Mouse (Mus musculus): ENCODE data around the gene Plbd2. TPM values are rescaled to one million over a fixed set of nuclear protein-coding genes. Genes with fewer than 3 reads are reported as not detected.

Plbd2 gene
- 43.5 and 54.4 TPM in 2 replicates for polyA plus RNA-seq (2015; fragmentation: Nextera tagmentation; extraction: Ambion mirVana)

DNA sequence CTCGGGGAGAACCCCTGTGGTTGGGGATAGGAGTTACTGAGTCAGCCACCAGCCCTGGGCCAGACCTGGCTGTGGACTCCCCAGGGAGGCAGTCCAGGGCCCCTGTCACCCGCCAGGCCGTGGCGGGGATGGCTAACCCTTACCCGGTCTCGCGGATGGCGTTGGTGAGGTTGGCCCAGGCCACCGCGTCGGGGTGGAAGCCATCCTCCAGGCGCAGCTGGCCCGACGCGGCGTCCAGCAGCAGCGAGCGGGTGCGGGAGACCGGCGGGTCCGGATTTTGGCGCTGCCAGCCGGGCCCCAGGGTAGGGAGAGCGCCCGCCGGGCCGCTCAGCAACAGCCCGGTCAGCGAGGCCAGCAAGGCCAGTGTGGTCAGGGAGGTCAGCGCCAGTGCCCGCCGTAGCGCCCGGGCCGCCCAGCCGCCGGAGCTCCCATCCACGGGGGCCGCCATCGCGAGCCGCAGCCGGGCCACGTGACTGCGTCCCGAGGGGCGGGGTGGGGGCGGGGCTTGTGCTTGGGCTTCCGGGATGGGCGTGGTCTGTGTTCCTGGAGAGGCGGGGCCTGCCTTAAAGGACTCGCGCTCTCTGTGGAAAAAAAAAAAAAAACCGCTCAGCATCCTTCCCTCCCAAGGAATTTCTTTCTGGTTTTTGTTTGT lies at the start of gene Plbd2:
TSS of gene Plbd2 (minus strand) at position 482 of the 652 bp plus-strand sequence.
- H3K4me3 ChIP-seq = peak within 1 kb of the TSS; percentile 75
- under 1% methylated on average over 54 of the region's 55 CpGs for WGBS
- H3K36me3 ChIP-seq = peaks cover 5% of the 10 kb centered on the region
- peak within 1 kb of the TSS; percentile 94 for H3K4me2 ChIP-seq
- ATAC-seq (ENCODE audit: insufficient number of reproducible peaks, insufficient read depth, low FRiP score, low TSS enrichment, low read depth) = peak; percentile 65
- no peaks in the 10 kb centered on the region for H3K9me3 ChIP-seq
- no peak within 1 kb of the TSS for H3K27ac ChIP-seq
- H3K27me3 ChIP-seq = no peaks in the 10 kb centered on the region
- H3K4me1 ChIP-seq = peaks cover 22% of the 10 kb centered on the region
- H3K9ac ChIP-seq = peak within 1 kb of the TSS; percentile 88

DNA sequence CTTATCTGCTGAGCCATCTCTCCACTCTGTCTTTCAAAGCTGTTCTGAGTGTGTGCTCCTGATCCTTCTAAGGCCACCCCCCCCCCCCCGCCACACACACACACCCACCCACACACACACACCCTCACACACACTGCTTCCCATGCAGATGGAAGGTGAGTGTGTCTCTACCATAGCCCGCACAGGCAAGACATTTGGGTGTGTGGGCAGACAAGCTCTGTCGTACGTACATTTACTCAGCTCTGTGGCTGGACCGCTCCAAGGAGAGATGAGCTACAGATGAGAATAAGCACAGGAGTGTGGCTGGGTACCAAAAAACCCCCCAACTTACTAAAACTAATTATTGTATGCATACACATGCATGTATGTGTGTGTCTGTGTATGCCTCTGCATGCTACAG lies 47.2 kb upstream of the Plbd2 start:
- Histone ChIP-seq H3K27ac (no peak overlapping the region), H3K4me1 (0 out of 2 replicates have a peak, but pooled peaks cover 5% of the 10 kb centered on the region), H3K9ac (no peak overlapping the region), H3K27me3 (no peaks in the 10 kb centered on the region), H3K36me3 (peaks cover 75% of the 10 kb centered on the region), H3K4me2 (no peak overlapping the region), H3K9me3 (no peaks in the 10 kb centered on the region), H3K4me3 (no peak overlapping the region)
- ATAC-seq (ENCODE audit: insufficient number of reproducible peaks, insufficient read depth, low FRiP score, low TSS enrichment, low read depth) = no peak
- WGBS = 91% methylated on average over 5 of the region's 5 CpGs

DNA sequence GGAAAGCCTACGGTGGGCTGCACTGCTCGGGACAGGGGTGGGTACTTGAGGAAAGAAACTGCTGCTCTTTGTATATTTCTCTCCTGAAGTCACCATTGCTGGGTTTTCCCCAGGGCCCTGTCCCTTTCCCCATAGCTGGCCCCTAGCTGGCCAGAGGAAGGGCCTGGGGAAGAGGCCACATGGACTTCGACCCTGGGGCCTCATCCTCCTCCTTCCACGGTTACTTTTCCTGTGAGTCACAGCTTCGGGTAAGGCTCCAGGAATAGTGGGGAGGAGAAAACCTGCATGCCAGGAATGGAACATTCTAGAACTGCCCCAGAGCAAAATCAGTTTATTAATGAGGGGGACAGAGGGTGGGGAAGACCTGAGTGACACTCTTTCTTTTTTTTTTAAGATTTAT lies 46.7 kb upstream of the Plbd2 start:
- 0 out of 2 replicates have a peak, but pooled peaks cover 5% of the 10 kb centered on the region for H3K4me1 ChIP-seq
- H3K27me3 ChIP-seq = no peaks in the 10 kb centered on the region
- H3K9me3 ChIP-seq = no peaks in the 10 kb centered on the region
- no peak overlapping the region for H3K27ac ChIP-seq
- peaks cover 69% of the 10 kb centered on the region for H3K36me3 ChIP-seq
- no peak overlapping the region for H3K4me3 ChIP-seq
- no peak overlapping the region for H3K9ac ChIP-seq
- H3K4me2 ChIP-seq = no peak overlapping the region
- 77% methylated on average over 5 of the region's 5 CpGs for WGBS
- ATAC-seq (ENCODE audit: insufficient number of reproducible peaks, insufficient read depth, low FRiP score, low TSS enrichment, low read depth) = no peak

DNA sequence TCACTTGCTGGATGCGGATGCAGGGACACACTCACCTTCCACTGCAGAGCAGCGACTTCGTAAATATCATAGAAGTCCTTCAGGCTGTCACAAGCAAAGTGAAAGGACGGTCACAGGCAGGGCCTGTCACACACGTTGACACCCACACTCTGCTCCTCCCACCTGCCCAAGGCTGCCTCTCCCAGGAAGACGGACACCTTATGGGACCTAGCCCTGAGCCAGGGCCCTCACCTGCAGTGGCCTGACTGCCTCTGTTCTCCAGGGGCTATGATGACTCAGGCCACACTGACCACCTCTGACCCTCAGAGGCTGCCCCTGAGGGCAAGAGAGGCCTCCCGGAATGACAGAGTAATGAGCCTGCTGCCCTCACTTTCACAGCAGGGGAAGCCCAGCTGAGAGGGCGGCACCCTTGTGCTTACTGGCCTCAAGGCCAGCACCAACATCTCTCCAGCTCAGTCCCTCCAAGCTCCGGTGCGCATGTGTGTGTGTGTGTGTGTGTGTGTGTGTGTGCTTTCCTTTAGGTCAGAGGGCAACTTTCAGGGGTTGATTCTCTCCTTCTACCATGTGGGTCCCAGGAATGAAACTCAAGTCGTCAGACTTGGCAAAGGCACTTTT lies 44.9 kb upstream of the Plbd2 start:
- H3K36me3 ChIP-seq = peaks cover 69% of the 10 kb centered on the region
- H3K9me3 ChIP-seq = no peaks in the 10 kb centered on the region
- H3K27ac ChIP-seq = no peak overlapping the region
- WGBS = 54% methylated on average over 11 of the region's 11 CpGs
- H3K4me2 ChIP-seq = no peak overlapping the region
- H3K4me3 ChIP-seq = no peak overlapping the region
- H3K27me3 ChIP-seq = no peaks in the 10 kb centered on the region
- no peak for ATAC-seq (ENCODE audit: insufficient number of reproducible peaks, insufficient read depth, low FRiP score, low TSS enrichment, low read depth)
- 0 out of 2 replicates have a peak, but pooled peaks cover 5% of the 10 kb centered on the region for H3K4me1 ChIP-seq
- no peak overlapping the region for H3K9ac ChIP-seq

DNA sequence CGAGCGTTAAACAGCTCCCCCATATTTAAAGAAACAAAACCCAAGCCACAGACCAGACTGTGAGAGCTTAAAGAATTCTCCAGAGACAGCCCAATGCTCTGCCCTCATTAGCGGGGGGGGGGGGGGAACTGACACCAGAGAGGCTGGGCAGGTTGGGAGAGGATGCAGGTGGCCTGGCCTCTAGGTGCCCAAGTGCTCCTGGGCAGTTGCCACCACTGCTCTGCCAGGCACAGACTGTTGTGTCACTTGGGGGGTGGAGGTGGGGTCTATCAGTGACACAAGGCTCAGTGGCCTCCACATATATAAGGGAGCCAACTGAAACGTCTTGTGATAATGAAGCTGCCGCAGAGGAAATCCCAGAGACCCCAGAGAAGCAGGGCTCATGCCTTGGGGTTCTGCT lies 33.2 kb upstream of the Plbd2 start:
- peak overlapping the region; percentile 75; the same call in 1 of the 2 replicates for H3K27ac ChIP-seq
- no peak for ATAC-seq (ENCODE audit: insufficient number of reproducible peaks, insufficient read depth, low FRiP score, low TSS enrichment, low read depth)

DNA sequence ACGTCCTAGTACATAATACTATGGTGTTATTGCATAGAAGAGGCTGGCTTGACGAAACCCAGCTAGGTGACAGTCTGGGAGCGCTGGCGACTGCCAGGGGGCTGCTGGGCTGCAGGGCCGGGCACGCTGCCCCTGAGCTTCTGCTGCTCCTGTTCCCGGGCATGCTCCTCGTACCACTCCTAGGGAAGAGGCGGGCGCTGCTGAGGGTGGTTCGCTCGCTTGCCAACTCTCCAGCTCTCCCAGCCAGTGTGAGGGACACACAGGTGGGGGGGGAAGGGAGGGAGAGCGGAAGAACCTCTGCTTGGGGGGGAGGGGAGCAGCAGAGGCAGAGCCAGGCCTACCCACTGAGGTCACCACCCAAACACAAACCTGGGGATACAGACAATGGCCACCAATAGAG lies 32.6 kb upstream of the Plbd2 start:
- Histone ChIP-seq H3K27ac (peak overlapping the region; percentile 75), H3K4me2 (no peak overlapping the region), H3K27me3 (no peaks in the 10 kb centered on the region), H3K9me3 (no peaks in the 10 kb centered on the region), H3K4me3 (no peak overlapping the region), H3K4me1 (peaks cover 35% of the 10 kb centered on the region), H3K36me3 (peaks cover 48% of the 10 kb centered on the region), H3K9ac (0 out of 2 replicates have a peak overlapping the region, but pooled peaks have one; percentile 32)
- 65% methylated on average over 13 of the region's 13 CpGs for WGBS
- no peak for ATAC-seq (ENCODE audit: insufficient number of reproducible peaks, insufficient read depth, low FRiP score, low TSS enrichment, low read depth)

More for the DNA sequence above, 33.2 kb upstream of the Plbd2 start:
- Histone ChIP-seq H3K4me2 (no peak overlapping the region), H3K4me3 (no peak overlapping the region), H3K4me1 (peaks cover 35% of the 10 kb centered on the region), H3K36me3 (peaks cover 52% of the 10 kb centered on the region), H3K9me3 (no peaks in the 10 kb centered on the region), H3K9ac (0 out of 2 replicates have a peak overlapping the region, but pooled peaks have one; percentile 32), H3K27me3 (no peaks in the 10 kb centered on the region)
- WGBS = 61% methylated on average over 5 of the region's 5 CpGs

DNA sequence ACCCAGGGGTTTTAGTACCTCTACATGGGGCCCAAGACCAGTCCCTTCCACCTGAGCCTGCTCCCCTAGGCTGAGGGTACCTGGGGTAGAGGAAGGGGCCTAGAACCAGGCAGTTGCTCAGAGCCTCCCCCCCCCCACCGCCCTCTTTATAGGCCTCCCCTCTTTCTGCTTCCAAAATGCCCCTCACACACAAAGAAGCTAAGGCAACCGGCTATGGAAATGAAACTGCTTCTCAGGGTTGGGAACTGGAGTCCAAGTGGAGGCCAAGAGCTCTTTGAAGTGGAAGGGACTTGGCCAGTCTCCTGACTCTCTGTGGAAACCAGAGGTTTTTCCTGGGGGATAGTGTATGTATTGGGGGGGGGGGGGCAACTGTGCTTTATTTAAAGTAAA lies 31.3 kb upstream of the Plbd2 start:
- Histone ChIP-seq H3K9ac (0 out of 2 replicates have a peak overlapping the region, but pooled peaks have one; percentile 36), H3K36me3 (peaks cover 34% of the 10 kb centered on the region), H3K4me3 (no peak overlapping the region), H3K4me2 (no peak overlapping the region), H3K9me3 (no peaks in the 10 kb centered on the region), H3K27ac (peak overlapping the region; percentile 77), H3K27me3 (no peaks in the 10 kb centered on the region), H3K4me1 (peaks cover 35% of the 10 kb centered on the region)
- 41% methylated on average over 2 of the region's 2 CpGs for WGBS
- 0 out of 2 replicates have a peak, but pooled peaks have one; percentile 10 for ATAC-seq (ENCODE audit: insufficient number of reproducible peaks, insufficient read depth, low FRiP score, low TSS enrichment, low read depth)

DNA sequence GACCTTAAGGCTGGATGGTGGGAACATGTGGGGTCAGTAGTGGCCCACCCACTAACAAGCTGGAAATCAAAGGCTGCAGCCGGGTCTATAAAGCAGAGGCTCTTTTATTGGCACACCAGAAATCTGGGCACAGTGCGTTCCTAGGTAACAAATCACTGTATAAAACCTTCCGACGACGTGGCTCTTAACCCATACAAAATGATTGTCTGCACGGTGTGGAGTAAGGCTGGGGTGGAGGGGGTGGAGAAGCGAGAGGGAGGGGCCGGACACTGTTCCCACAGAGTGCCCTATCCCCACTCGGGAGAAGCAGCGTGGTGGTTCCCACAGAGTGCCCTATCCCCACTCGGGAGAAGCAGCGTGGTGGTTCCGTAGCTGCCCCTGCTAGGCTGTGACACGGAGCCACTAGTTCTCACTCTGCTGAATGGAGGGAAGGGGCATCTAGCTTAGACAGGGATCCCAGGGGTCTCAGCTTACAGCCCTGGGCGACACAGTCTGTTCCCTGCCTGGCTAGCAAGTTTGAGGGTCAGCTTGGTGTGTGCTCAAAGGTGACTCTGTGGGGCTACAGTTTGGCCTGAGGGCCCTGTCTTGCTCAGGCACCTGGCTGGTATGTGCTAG lies 30.8 kb upstream of the Plbd2 start:
- Histone ChIP-seq H3K27me3 (no peaks in the 10 kb centered on the region), H3K4me1 (peaks cover 35% of the 10 kb centered on the region), H3K27ac (peak overlapping the region; percentile 77), H3K36me3 (peaks cover 29% of the 10 kb centered on the region), H3K4me2 (no peak overlapping the region), H3K9me3 (no peaks in the 10 kb centered on the region), H3K9ac (peak overlapping the region; percentile 36; the same call in 1 of the 2 replicates), H3K4me3 (no peak overlapping the region)
- ATAC-seq (ENCODE audit: insufficient number of reproducible peaks, insufficient read depth, low FRiP score, low TSS enrichment, low read depth) = 0 out of 2 replicates have a peak, but pooled peaks have one; percentile 1
- WGBS = 57% methylated on average over 15 of the region's 15 CpGs

DNA sequence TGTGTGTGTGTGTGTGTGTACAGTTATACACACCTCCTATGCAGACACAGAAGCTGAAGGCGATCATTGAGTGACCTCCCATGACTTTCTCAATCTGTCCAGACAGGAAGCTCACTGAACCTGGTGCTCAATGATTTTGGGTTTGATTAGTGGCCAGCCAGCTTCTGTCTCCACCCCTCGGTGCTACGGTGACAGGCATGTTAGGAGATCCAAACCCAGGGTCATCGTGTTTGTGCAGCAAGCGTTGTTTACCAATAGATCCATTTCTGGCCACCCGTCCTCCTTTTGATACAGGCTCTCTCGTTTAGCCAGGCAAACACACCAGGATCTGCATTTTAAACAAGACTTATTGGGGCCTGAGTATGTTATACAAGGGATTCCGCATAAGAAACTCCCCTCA lies 28.2 kb upstream of the Plbd2 start:
- H3K9me3 ChIP-seq = no peaks in the 10 kb centered on the region
- H3K9ac ChIP-seq = no peak overlapping the region
- ATAC-seq (ENCODE audit: insufficient number of reproducible peaks, insufficient read depth, low FRiP score, low TSS enrichment, low read depth) = no peak
- peaks cover 35% of the 10 kb centered on the region for H3K4me1 ChIP-seq
- 84% methylated on average over 8 of the region's 8 CpGs for WGBS
- no peak overlapping the region for H3K4me3 ChIP-seq
- no peaks in the 10 kb centered on the region for H3K27me3 ChIP-seq
- H3K4me2 ChIP-seq = no peak overlapping the region
- H3K27ac ChIP-seq = no peak overlapping the region
- H3K36me3 ChIP-seq = peaks cover 11% of the 10 kb centered on the region

DNA sequence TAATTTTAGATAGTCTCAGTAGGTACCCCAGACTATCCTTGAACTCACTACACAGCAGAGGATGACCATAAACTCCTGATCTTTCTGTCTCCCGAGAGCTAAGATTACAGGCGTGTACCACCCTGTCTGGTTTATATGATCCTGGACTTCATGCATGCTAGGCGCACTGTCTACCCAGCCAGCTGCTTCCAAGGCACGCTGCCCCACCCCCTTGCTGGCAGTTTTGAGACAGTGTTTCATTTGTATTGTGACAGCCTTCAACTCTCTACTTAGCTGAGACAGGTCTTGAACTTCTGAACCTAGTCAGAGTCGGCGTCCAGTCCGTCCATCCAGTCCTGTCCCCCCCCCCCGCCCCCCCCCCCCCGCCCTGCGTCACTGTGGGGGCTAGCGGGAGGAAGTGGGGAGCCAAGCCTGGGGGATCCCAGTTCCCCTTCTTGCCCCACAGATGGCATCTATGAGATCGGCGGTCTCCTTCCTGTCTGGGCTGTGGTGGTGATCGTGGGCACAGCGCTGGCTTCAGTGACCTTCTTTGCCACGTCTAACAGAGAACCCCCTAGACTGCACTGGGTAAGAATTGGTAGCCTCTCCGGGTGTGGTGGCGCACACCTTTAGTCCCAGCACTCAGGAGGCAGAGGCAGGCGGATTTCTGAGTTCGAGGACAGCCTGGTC lies 24.0 kb upstream of the Plbd2 start:
- no peaks in the 10 kb centered on the region for H3K4me1 ChIP-seq
- no peak overlapping the region for H3K4me3 ChIP-seq
- H3K36me3 ChIP-seq = peaks cover 10% of the 10 kb centered on the region
- H3K9ac ChIP-seq = no peak overlapping the region
- no peaks in the 10 kb centered on the region for H3K9me3 ChIP-seq
- 80% methylated on average over 18 of the region's 20 CpGs for WGBS
- ATAC-seq (ENCODE audit: insufficient number of reproducible peaks, insufficient read depth, low FRiP score, low TSS enrichment, low read depth) = no peak
- H3K27ac ChIP-seq = no peak overlapping the region
- no peak overlapping the region for H3K4me2 ChIP-seq
- no peaks in the 10 kb centered on the region for H3K27me3 ChIP-seq

DNA sequence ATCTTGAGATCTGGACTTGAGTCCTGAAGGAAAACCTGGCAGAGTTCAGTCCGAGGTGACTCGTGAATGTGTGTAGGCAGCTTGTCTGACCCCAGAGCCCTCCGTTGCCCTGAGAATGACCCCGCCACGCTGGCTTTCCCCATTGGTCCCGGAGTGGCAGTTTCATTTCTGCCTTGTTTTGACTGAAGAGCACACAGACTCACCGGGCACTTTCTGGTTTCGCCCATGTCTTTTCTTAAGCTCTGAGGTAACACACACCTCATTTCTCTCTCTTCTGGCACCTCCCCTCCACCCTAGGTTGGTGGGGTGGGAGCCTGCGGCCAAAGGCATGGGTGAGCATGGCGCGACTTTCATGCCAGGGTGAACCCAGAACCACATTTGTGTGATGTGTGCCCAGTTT lies 22.9 kb upstream of the Plbd2 start:
- Histone ChIP-seq H3K4me1 (no peaks in the 10 kb centered on the region), H3K9me3 (no peaks in the 10 kb centered on the region), H3K36me3 (peaks cover 17% of the 10 kb centered on the region), H3K27ac (no peak overlapping the region), H3K4me3 (no peak overlapping the region), H3K4me2 (no peak overlapping the region), H3K9ac (no peak overlapping the region), H3K27me3 (no peaks in the 10 kb centered on the region)
- 62% methylated on average over 11 of the region's 11 CpGs for WGBS
- ATAC-seq (ENCODE audit: insufficient number of reproducible peaks, insufficient read depth, low FRiP score, low TSS enrichment, low read depth) = no peak
